Mouse (Mus musculus): ENCODE measurements at regions not wholly inside any gene's neighbourhood (a gene's known extent, or its start where the extent isn't known, plus 50 kb on each side); places are given as distances from the start of the nearest gene placed in this dataset.

- DNase-seq: no peak
Measured at GRCm38 (mm10) chr11:111735446-111735845, 669.5 kb downstream of the Kcnj2 start.

- no peak for DNase-seq
Measured at GRCm38 (mm10) chr11:111735961-111736360, 670.0 kb downstream of the Kcnj2 start.

GRCm38 (mm10) chr11:111743356-111743755 is 677.4 kb downstream of the Kcnj2 start:
- no peak for DNase-seq

GRCm38 (mm10) chr11:111747262-111747946 is 681.4 kb downstream of the Kcnj2 start:
- DNase-seq: no peak

- DNase-seq: no peak
Measured at GRCm38 (mm10) chr11:111747947-111748322, 682.0 kb downstream of the Kcnj2 start.

GRCm38 (mm10) chr11:111748496-111748895 is 682.5 kb downstream of the Kcnj2 start:
- DNase-seq: no peak

- no peak for DNase-seq
Measured at GRCm38 (mm10) chr11:111754735-111755134, 688.8 kb downstream of the Kcnj2 start.

GRCm38 (mm10) chr11:111763081-111763480 is 697.1 kb downstream of the Kcnj2 start:
- no peak for DNase-seq

GRCm38 (mm10) chr11:111766371-111767011 is 700.5 kb downstream of the Kcnj2 start:
- peak; percentile 10 for DNase-seq

GRCm38 (mm10) chr11:111767012-111767392 is 701.0 kb downstream of the Kcnj2 start:
- DNase-seq: no peak

GRCm38 (mm10) chr11:111774108-111774679 is 708.2 kb downstream of the Kcnj2 start:
- DNase-seq: no peak

- no peak for DNase-seq
Measured at GRCm38 (mm10) chr11:111781321-111781720, 715.4 kb downstream of the Kcnj2 start.

GRCm38 (mm10) chr11:111791267-111791926 is 725.4 kb downstream of the Kcnj2 start:
- no peak for DNase-seq

GRCm38 (mm10) chr11:111801033-111801432 is 735.1 kb downstream of the Kcnj2 start:
- DNase-seq: no peak

- no peak for DNase-seq
Measured at GRCm38 (mm10) chr11:111816176-111816775, 750.3 kb downstream of the Kcnj2 start.

GRCm38 (mm10) chr11:111818124-111818523 is 752.2 kb downstream of the Kcnj2 start:
- peak; percentile 8 for DNase-seq

- no peak for DNase-seq
Measured at GRCm38 (mm10) chr11:111820356-111820755, 754.4 kb downstream of the Kcnj2 start.

GRCm38 (mm10) chr11:111828455-111828854 is 762.5 kb downstream of the Kcnj2 start:
- DNase-seq: no peak

GRCm38 (mm10) chr11:111838996-111839395 is 773.0 kb downstream of the Kcnj2 start:
- DNase-seq: no peak

- DNase-seq: no peak
Measured at GRCm38 (mm10) chr11:111843728-111844258, 777.8 kb downstream of the Kcnj2 start.

GRCm38 (mm10) chr11:111844382-111845027 is 778.5 kb downstream of the Kcnj2 start:
- no peak for DNase-seq

GRCm38 (mm10) chr11:111857288-111857687 is 791.3 kb downstream of the Kcnj2 start:
- no peak for DNase-seq

- no peak for DNase-seq
Measured at GRCm38 (mm10) chr11:111858111-111858510, 792.1 kb downstream of the Kcnj2 start.

Data from right cerebral cortex, postnatal 4 days (tissue).